Mouse (Mus musculus) NIH3T3 (cell line): Measurements from ENCODE around the gene Pcyt2.

Source experiments
- DNase-seq: peaks from one replicate; pipeline ENCODE4 v3.0.0-alpha.2; 2012; ENCODE audit warnings: low read depth

Gene Pcyt2

DNA sequence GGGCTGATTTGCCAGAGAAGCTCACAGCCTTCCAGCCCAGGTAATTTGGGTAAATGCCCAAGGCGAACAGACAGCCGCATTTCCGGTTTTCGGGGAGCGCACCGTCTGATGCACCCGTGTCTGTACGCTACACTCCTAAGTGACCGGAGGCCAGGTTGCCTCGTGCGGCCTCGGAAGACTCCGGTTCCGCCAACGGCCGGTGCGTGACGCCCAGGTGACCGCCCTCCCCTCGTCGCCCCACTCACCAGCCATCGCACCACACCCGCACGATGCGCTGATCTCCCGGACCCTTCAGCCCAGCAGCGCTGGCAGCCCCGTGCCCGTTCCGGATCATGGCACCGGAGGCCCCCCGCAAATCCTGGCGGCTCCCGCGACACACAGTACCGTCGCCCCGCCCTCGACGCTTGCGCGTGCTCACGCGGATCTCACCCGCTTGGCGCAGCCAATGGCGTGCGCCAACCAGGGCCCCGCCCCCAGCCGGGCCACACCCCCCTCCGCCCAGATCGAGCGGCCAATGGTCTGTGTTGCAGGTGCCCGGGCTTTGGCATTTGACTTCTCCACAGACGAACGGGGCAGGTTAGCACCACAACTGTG, at the start of gene Pcyt2:
Gene Pcyt2 (minus strand): TSS at position 418 of the 594 bp plus-strand sequence.
- peak; percentile 78 for DNase-seq

DNA sequence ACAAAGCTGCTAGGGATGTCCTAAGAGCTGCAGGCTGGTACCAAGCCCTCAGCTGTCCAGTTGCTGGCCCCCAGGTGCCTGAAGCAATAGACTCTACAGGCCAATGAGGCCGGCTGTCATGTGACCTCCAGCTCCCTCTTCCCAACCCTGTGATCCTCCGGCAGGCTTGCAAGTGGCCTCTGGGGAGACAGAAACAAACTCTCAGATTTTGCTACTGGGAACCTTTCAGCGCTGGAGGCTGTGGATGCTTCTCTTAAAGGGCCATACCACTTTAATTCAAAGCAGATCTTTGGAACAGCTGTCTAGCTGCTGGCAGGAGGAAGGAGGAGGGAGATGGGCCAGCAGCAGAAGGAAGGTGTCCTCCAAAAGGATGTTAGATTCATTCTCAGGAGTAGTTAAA, 48.9 kb upstream of the Pcyt2 start:
- DNase-seq, result peak; percentile 50

DNA sequence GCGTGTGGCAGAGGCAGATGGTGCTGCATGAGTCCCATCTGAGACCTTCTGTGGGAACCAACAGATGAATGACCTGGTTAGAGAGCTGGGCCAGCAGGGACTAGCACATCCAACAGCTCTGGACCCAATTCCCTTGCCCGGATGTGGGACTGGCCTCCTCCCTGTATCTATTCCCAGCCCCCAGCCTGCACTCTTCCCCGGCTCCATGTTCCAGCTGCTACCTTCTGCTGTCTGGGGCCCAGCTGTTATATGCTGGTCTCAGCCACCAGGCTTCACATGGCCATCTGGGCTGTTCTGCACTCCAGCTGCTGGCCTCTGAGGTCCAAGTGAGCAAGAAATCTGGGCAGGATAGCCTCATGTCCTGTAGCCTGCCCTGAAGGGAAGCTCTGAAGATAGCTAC, 47.7 kb upstream of the Pcyt2 start:
- DNase-seq, result no peak

DNA sequence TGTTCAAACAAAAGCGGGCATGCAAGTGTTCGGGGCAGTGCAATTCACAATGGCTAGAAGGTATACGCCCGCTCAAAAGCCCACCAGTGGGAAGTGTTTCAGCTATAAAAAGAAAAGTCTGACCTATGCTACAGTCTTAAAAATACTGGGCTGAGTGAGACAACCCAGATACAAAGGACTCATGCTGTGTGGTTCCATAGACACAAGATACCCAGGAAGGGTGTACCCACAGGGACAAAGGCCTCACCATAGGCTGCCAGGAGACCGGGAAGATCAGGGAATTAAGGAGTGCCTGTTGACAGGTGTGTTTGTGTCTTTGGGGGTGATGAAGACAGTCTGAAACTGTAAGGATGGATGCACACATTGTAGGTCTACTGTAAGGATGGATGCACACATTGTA, 46.0 kb upstream of the Pcyt2 start:
- DNase-seq, result no peak

DNA sequence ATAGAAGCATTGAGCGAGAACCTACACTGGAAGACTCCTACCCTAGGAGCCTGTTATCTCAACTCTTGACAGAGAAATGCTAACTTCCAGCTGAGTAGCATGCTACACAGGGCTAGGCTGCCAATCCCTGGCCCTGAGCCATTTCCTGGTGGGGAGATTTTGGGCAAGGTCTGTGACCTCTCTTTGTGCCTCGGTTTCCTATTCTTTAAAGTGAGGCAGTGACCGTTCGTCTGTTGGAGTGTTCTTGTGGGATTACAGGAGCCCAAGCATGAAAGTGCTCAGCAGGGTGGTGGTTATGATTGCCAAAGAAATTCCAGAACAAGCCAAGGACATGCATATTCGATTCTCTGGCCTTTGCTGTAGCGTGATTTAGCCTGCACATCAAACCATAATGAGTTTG, 45.0 kb upstream of the Pcyt2 start:
- no peak for DNase-seq

DNA sequence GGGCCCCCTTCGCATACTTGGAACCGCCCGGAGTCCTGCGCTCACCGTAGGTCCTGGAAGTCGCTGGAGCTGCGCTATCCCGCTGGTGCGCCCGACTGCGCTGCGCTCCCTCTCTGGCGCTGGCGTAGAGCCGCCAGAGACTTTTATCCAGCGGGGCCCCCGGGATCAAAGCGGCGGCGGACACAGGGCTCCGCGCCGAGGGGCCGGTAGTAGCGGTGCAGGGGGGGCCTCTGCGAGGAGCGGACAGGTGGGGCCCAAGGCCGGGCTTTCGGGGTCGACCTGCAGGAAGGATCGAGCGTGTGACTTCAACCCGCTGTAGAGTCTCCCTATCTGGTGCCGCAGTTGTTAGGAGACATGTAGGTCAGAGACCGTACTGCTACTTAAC, 43.3 kb upstream of the Pcyt2 start, which contains the start of gene Notum:
Gene Notum (minus strand): TSS at position 100 of the 385 bp plus-strand sequence.
- DNase-seq, result no peak

DNA sequence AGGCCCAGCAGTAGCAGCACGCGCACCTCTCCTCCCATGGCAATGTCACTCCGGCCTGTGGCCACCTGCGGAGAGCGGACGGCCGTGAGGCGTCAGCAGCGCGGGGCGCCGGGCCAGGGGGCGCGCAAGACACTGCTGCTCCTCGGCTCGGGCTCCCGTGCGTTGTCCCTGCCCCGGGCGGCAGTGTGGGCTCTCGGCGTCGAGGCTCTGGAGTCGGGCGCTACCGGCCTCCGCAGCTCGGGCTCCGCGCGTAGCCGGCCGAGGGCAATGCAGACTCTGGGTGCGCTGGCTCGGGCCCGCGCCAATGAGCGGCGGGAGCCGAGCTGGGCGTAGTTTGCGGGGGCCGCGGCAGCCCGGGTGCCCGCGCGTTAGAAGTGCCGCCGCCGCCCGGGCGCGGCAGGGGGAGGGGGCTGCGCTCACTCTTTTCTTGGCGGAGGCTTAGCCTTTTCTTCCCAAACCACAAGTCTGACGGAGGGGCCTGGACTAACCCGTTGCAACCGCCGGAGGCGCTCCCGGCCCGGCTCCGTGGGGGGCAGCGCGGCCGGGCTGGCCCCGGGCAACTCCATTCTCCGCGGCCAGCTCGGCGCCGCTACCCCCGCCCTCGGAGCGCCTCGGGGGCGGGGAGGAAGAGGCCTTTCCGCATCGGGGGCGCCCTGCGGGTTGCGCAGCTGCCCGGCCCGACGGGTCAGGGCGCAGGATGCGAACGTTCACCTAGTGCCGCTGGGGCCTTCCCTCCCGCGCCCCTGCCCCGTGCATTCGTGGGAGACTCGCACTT, 42.8 kb upstream of the Pcyt2 start:
- peak; percentile 43 for DNase-seq

DNA sequence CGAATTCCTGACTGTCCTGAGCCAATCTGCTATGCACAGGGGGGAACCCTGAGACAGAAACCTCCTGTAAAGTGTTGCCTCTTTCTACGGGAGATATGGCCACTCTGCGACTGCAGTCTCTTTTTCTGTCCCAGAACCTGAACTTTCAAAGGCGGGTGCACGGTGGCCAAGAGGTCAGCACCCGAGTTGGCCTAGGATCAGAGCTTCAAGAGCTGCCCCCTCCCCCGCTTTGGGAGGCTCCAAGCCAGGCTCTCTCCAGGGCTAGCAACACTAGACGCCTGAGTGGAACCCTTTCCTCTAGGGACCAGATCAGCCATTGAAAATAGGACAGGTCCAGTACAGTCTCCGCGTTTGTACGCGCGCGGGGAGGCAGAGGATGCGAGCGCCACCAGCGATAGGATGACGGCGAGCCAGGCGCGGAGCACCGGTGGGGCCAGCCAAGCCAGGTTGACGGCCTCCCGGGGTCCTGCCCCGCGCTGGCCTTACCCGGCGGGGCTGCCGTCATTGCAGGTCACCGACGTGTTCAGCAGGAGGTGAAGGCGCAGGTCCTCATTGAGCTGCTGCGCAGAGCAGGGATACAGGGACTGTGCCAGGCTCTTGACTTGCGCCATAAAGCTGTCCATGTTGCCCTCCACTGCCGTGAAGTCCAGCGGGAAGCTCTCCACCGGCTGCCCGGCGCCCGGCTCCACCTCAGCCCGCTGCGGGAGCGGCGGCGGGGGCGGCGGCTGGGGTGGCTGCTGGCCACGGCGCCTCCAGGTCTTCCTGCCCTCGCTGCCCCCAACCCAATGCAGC, 42.0 kb upstream of the Pcyt2 start:
- DNase-seq, result no peak

DNA sequence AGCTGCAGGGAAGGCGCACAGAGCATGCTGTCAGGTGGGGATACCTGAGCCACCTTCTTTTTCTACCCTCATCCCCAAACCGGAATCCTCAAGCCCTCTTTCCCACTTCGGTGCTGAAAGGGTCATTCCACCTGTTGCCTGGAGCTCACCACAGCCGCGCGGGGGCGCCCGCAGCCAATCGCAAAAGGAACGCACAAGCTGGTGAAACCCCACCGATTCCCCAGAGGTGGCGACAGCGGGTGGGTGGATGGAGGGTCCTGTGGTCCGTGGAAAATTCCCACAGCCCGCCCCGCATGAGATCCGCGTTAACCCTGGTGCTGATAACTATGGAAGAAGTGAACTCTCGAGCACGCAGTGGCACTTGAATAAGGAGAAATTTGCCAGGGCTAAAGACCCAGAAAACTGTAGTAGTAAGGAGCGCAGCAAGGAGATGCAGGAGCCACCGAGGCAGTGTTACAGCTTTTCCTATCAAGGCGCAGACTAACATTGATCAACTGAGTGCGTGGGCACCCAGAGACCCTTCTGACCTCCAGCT, 41.2 kb upstream of the Pcyt2 start:
- DNase-seq, result peak; percentile 88

DNA sequence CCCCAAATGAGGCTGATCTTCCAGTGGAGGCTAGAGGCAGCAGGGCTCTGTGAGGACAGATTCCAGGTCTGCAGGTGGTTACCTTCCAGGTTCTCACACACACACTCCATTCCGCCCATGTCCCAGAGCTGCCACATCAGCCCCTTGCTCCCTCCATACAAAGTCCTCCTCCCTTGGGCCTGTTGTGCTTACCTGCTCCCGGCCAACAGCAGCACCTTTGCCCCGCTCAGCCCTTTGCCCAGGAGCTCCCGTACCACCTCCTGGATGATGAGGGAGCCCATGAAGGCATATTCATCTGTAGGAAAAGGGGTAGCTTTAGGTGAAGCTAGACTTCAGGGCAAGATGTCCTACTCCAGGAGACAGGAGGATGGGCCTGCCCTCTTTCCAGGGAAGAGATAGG, 39.6 kb upstream of the Pcyt2 start:
- no peak for DNase-seq

DNA sequence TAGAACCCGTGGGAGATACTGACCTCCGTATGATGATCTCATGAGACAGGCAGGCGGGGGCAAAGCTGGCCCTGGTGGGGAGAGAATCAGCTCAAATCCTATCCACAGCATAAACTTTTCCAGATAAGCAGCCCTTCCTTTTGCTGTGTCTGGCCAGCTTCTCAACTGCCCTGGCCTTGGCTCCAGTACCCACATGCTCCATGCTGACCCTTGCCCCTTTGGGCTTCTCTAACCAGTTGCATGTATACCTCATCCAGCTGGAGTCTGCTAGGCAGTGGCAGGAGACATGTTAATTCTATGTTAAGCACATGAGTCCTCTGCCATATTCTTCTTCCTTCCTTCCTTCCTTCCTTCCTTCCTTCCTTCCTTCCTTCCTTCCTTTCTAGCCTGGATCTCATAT, 37.0 kb upstream of the Pcyt2 start:
- DNase-seq, result peak; percentile 20

DNA sequence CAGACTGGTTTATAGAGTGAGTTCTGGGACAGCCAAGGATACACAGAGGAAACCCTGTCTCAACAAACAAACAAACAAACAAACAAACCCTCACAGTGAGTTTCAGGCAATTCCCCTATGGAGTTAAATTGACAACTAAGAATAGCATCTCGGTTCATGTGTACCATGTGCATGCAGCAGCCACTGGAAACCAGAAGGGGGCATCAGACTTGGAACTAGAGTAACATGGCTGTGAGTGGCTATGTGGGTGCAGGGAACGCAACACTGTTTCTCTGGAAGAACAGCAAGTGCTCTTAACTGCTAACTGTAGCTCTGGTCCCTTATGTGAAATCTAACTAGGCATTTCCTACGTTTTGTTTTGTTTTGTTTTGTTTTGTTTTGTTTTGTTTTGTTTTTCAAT, 34.1 kb upstream of the Pcyt2 start:
- DNase-seq, result peak; percentile 34

DNA sequence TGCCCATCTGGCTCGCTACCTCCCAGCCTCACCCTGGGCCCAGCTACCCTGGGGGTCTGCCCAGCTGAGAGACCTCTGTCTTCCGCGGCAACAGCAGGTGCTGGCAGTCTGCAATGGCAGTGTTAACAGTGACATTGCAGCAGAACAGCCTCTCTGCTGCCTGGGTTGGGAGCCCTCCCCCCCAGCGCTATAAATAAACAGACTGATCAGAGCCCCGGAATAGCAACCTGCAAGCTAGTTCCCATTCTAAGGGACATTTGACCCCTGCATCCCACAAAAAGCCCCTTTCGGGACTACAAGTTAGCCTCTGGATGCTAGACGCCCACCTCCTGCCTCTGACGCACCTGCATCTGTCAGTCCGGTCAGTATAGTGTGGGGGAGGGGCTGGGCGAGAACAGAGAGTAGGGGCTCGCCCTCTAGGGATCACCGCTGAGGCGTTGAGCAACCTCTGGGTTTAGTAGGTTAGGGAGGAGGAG, 30.3 kb upstream of the Pcyt2 start, which contains the start of gene Myadml2:
Gene Myadml2 (minus strand): TSS at position 158 of the 476 bp plus-strand sequence.
- no peak for DNase-seq

DNA sequence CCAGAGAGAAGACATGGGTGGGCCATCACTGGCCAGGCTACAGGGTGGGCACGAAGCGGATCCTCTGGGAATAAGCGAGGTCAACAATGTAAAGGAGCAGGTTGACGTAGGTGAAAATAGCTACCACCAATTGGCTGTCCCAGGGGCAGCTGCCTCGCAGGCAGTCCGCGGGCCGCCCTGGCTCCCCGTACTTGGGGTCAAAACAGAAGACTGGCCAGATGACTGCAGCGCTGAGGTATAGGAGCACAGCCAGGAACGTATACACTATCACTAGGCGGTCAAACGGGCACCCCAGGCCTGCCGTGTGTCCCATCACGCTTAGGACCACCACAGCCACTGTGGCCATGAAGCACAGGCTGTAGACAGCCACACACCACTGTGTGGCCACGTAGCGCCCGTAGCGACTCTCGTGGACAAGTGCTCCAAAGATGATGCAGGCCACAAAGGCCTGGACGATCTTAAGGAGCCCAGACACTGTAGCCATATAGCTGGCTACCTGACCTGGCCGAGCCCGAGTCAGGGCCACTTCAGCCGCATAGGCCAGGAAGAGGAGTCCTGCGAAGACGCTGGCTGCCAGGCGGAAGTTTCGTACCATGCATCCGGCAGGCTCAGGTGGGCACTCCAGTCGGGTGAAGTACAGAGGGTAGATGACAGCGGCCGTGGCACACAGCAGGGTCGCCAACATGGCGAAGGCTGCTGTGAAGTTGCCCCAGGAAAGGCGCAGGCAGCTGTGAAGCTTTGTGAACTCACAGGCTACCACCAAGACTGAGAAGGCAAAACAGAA, 29.5 kb upstream of the Pcyt2 start:
- no peak for DNase-seq

DNA sequence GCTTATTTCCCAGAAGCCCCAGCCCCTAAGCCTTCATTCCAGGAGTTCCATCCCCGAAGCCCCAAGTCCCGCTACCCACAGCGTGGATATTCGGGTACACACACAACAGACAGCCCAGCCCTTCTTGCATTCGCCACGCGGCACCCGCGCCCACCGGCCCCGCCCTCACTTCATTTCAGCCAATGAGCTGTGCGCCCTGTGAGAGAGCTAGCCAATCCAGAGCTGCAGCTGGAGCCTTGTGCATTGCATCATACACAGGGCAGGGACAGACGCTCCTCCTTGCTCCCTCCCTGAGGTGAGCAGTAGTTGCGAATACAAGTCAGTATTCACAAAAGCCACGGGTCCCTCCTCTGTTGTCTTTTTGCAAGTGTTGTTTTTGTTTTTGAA, 25.9 kb upstream of the Pcyt2 start, which contains the start of gene Pycr1:
Gene Pycr1 (minus strand): TSS at position 169 of the 387 bp plus-strand sequence.
- peak; percentile 95 for DNase-seq

DNA sequence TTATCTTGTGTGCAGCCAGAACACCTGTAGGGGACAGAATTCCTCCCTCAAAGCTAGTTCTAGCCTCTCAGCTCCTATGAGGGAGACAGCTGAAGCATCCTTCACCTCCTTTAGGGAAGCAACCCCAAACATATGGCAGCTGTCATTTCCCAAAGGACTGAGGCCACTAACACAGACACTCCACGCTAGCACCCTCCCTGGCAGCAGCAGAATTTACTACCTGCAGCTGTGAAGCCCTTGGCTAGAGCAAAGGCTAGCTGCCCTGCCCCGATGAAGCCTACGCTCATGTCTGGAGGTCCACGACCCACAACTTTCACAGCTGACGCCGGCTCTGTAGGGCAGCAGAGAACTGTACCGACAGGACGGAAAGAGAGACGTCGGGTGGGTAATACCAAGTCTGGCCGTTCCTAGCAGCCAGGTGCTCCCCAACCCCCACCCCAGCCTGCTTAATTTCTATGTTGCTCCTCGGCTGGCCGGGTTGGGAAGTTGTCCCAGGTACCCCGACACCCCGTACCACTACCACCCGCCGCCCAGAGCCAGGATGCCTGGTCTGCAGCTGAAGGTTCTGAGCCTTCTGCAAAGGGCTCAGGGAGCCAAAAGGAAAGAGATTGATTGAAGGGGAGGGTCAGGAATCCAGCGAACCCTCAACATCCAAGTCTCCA, 25.3 kb upstream of the Pcyt2 start:
- peak; percentile 18 for DNase-seq

DNA sequence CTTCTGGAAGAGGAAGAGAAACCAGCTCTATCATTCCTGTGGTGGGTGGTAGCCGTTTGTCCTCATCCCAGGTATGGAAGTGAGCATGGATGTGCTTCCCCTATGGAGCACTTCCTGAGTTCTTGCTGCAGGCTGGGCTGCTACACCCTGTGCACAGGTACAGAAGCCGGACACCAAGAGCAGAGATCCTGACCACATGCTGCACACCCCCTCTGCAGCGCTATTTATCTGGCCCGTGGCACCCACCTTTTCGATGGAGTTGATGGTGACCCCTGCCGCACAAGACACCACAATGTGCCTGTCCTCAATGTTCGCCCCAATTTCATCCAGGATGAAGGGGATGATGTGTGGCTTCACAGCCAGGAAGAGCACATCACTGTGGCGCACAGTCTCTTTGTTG, 24.1 kb upstream of the Pcyt2 start:
- no peak for DNase-seq

DNA sequence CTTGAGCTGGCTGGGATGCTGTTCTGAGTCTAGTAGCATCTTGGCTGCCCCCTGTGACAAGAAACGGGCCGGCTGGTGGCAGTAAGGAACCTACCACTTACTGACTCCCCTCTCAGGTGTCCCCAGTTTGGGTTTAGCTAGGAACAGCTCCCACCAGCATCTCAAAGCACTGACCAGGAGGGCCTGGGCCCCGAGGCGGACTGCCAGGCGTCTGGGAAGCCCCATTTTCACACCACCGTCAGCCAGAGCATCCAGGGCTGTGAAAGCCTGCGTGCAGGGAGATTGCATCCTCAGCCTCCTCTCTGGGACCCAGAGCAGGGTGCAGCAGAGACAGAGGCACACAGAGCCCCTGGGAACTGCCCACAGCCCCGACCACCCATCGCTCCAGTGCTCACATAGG, 23.5 kb upstream of the Pcyt2 start:
- no peak for DNase-seq

DNA sequence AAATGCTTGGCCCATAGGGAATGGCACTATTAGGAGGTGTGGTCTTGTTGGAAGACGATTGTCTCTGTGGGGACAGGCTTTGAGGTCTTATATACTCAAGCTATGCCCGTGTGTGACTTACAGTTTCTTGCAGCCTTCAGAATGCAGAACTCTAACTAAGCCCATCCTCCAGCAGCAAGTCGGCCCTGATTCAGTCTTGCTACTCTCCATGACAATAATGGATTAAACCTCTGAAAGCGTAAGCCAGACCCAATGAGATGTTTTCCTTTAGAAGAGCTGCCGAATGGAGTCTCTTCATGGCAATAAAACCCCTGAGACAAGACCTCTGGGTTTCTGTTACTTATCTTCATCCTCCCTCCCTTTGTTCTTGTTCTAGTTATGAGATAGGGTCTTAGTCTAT, 17.1 kb upstream of the Pcyt2 start:
- DNase-seq, result no peak

DNA sequence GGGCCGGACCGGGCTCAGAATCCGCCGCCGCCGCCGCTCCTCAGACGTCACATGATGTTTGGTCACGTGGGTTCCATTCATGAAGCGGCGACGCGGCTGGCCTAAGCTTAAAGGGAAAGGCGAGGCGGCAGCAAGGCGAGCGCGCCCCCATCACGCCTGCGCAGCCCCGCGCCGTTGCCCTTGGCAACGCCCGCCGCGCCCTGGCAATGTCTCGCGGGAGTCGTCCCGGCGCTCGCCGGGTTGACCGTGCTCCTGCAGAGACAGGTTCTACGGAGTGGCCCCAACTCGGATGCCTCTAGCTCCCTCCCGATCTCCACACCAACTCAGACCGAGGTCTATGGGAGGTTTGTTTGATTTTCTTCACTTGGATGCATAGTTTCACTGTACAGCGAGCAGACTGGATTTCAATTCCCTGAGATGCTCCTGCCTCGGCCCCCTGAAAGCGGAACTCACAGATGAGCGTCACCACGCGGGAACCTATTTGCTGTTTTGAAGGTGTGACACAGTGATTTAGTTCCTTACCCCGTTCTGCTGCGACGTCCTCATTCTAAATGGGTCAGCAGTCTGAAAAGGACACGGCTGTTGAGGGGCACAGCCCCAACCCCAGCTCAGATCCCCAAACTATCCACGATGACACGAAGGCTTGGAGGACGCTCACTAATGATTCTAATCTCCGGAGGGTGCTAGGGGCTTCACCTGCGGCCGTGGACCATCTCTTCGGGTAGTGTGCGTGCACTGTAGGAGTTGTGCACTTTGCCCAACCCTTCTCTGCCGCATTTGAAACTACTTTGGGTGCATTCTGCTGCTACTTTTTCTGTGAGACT, 16.0 kb upstream of the Pcyt2 start, which contains the start of gene Mafg:
Gene Mafg (minus strand): TSS at position 81 of the 824 bp plus-strand sequence.
- DNase-seq, result peak; percentile 98
